Mouse (Mus musculus) lung, postnatal 10 days (tissue): ENCODE data around the gene Rpl4.
"Not testable (repeated sequence)": the region's sequence is repeated elsewhere in the genome, so short reads cannot be mapped to it uniquely, and the experiment has no call there.

ENCODE experiments used
- DNase-seq: peaks from one replicate; pipeline ENCODE4 v3.0.0; 2021

Gene Rpl4

GRCm38 (mm10) chr9:64172816-64173665 lies at the start of gene Rpl4, which contains the start of gene Zwilch:
Gene Rpl4, plus strand, starts transcription at chr9:64173375.
Gene Zwilch, minus strand, starts transcription at chr9:64173104.
- peak; percentile 81 for DNase-seq

DNA sequence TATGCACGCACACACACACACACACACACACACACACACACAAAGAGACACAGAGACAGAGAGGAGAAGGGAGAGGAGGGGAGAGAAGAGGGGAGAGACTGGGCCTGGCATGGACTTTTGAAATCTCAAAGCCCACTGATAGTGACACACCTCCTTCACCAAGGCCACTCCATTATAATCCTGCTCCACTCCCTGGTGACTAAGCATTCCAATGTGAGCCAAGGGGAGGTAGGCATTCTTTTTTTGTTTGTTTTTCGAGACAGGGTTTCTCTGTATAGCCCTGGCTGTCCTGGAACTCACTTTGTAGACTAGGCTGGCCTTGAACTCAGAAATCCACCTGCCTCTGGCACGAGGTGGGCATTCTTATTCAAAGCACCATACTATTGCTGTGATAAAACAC lies 48.3 kb upstream of the Rpl4 start:
- DNase-seq: not testable (repeated sequence)

DNA sequence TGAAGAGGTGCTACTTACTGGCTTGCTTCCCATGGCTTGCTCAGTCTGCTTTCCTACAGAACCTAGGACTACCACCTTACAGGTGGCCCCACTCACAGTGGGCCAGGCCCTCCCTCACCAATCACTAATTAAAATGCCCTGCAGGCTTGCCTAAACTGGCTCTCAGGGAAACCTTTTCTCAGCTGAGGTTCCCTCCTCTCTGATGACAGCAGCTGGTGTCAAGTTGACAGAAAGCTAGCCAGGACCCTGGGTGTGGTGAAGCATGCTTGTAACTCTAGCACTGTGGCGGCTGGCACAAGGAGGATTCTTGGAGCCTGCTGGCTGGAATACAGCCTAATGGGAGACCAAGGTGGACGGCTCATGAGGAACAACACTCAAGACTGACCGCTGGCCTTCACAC lies 47.9 kb upstream of the Rpl4 start:
- no peak for DNase-seq

GRCm38 (mm10) chr9:64126121-64126520 lies 47.1 kb upstream of the Rpl4 start:
- DNase-seq: no peak

DNA sequence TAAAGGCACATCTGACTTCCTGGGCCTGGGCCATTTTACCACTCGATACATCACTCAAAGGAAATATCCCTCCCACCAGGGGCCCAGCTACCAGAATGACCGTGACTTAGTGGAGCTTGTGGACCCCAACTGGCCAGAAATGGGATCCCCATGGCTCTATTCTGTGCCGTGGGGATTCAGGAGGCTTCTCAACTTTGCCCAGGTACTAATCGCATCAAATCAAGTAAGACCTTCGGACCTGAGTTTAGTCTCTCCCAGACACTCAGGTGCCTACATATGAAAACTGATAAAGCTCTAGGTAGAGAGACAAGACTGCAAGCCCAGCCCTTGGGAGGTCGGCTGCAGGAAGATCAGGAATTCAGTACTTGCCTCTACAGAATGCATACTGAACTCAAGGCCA lies 41.6 kb upstream of the Rpl4 start:
- DNase-seq: no peak

GRCm38 (mm10) chr9:64138896-64139295 lies 34.3 kb upstream of the Rpl4 start:
- DNase-seq: peak; percentile 74

DNA sequence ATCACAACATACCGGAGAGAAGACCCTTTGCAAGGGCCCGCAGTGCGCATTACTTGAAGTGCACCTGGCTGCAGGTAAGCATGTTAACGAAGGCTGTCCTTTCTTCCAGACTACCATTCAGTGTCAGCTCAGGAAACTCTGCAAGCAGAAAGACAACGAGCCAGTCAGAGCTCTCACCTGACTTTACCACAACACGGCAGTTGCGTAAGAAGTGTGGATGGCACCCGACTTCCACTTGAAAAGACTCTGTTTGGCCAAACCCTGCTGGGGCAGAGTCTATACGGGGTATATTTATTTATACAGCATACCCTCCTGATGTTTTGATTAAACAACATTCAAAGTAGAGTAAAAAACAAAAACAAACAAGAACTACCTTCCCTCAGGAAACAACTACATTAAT lies 33.3 kb upstream of the Rpl4 start:
- no peak for DNase-seq

GRCm38 (mm10) chr9:64156641-64157040 lies 16.5 kb upstream of the Rpl4 start:
- no peak for DNase-seq

- DNase-seq: no peak
Observed at GRCm38 (mm10) chr9:64160471-64160870, 12.7 kb upstream of the Rpl4 start.

DNA sequence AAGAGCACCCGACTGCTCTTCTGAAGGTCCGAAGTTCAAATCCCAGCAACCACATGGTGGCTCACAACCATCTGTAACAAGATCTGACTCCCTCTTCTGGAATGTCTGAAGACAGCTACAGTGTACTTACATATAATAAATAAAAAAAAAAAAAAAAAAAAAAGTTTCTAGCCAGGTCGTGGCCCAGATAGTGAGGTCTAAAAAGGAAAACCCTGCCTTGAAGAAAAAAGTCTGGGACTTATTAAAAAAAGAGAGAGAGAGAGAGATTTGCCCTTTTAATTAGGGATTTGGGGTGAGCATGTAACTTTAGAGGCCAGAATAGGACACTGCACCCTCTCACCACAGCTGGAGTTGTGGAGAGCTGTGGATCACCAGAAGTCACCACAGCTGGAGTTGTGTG lies 3.2 kb upstream of the Rpl4 start:
- not testable (repeated sequence) for DNase-seq

DNA sequence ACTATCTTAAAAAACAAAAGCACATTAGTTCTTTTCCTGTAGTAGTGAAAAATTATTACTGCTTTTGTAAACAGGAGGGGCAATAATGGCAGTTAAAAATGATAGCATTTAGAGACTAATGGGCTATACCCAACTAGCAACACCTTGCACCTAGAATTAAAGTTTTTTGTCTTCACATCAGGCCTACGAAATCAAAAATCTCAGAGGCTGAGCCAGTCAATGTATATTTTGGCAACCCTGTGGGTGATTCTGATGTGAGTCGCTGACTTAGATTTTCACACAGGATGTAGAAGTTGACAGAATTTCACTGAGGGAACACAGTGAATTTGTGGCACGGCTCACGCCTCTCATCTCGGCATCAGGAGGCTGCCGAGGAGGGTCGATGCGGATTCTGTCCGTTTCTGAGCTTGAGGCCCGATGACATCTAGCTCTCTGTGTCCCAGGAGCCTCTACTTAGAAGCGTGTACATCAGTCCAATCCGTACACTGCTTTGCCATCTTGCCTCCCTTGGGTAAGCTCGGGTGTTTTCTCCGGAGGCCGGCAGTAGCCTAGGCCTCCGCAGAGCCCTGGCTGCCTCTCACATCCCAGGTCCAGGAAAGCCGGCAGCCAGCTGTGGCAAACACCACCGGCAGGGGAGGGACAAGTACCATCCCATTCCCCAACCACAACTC lies 895 bp upstream of the Rpl4 start:
- no peak for DNase-seq

- no peak for DNase-seq
Observed at GRCm38 (mm10) chr9:64173666-64174220, 568 bp downstream of the Rpl4 start.

DNA sequence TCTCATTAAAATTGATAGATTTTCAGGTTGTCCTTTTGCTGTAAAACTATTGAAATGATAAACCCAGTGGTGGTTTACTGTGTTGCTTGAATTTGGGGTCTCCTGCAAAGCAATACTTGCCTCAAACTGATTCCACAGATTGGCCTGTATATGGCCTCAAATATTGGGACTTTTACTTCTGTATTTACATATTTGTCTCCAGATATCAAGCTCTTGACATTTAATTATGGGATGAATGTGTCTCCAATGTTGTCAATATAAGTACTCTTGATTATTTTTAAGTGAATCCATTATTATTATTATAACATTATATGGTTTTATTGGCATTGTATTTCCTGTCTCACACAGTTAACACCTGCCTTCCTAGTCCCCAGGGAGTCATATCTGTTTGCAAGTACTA lies 1.2 kb downstream of the Rpl4 start:
- no peak for DNase-seq

- DNase-seq: no peak
Observed at GRCm38 (mm10) chr9:64174766-64175165, 1.6 kb downstream of the Rpl4 start.

DNA sequence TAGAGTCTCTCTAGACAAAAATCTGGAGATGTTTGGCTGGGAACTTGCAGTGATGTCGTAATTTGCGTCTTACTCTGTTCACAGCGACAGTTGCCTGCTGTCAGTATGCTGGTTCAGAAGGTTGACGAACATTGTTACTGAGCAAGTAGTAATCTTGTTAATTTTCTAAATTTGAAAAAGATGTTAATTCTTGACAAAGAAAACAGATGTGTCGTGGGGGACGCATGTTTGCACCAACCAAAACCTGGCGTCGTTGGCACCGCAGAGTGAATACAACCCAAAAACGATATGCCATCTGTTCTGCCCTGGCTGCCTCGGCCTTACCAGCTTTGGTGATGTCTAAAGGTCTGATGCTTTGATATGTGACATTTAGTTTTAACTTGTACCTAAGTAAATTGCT lies 2.2 kb downstream of the Rpl4 start:
- DNase-seq: no peak

- peak; percentile 21 for DNase-seq
Observed at GRCm38 (mm10) chr9:64178610-64178973, 5.4 kb downstream of the Rpl4 start.

DNA sequence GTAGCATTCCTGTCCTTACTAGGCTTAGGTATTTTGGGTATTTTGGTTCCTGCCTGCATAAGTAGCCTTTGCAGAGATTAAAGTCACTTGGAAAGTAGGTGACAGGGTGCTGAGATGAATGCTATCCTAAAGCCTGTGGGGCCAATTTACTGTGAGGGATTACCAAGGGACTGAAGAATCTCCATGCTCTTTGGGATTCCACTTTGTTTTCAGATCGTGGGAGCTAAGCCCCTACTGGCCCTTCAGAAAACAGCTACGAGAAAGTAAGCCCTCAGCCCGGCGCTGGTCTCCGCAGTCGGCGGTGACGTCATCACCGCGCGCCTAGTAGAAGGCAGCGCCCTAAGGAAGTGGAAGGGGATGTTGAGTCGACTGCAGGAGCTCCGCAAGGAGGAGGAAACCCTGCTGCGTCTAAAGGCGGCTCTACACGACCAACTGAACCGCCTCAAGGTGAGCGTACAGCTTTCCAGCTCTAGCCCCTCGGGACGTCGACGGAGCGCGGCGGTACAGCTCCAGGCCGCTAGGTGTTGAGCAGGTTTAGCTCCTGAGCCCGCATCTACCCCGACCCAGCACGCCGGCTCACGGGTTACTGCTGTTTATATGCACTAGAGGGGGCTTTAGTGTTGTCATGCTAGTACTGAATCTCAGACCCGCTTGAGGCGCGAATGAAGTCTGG lies 5.9 kb downstream of the Rpl4 start, which contains the start of gene Snapc5:
Gene Snapc5, plus strand, starts transcription at position 301 of the 673 bp plus-strand sequence.
- DNase-seq: peak; percentile 93

GRCm38 (mm10) chr9:64183295-64183694 lies 10.1 kb downstream of the Rpl4 start:
- not testable (repeated sequence) for DNase-seq

- DNase-seq: no peak
Observed at GRCm38 (mm10) chr9:64184166-64184840, 11.1 kb downstream of the Rpl4 start.

DNA sequence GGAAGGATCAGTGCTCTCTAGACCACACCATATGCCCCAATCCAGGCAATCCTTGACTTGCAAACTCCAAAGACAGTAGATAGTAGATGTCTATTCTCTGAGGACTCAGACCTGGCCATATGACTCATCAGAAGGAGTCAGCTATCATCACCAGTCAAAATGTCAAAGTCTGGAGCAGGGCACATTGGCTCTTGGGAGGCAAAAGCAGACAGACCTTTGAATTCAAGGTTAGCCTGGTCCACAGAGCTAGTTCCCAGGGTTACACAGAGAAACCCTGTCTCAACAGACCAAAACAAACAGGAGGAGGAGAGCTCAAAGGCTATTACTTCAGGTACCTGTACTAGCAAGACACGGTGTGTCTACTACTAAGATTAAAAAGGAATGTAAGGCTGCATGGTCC lies 20.7 kb downstream of the Rpl4 start:
- DNase-seq: no peak

GRCm38 (mm10) chr9:64195554-64195953 lies 22.4 kb downstream of the Rpl4 start:
- DNase-seq: no peak

- DNase-seq: no peak
Observed at GRCm38 (mm10) chr9:64197524-64197923, 24.3 kb downstream of the Rpl4 start.
